Mouse (Mus musculus) kidney, adult 8-10 months (tissue): Measurements from ENCODE around the gene Bcr.
A peak's percentile ranks its signal among the peaks of the same experiment; 100 is the strongest.
"Not testable (repeated sequence)": the region's sequence is repeated elsewhere in the genome, so short reads cannot be mapped to it uniquely, and the experiment has no call there.

Source experiments
- DNase-seq, 2 experiments: peaks; one replicate each; pipeline ENCODE4 v3.0.0; 2022

Gene Bcr

DNA sequence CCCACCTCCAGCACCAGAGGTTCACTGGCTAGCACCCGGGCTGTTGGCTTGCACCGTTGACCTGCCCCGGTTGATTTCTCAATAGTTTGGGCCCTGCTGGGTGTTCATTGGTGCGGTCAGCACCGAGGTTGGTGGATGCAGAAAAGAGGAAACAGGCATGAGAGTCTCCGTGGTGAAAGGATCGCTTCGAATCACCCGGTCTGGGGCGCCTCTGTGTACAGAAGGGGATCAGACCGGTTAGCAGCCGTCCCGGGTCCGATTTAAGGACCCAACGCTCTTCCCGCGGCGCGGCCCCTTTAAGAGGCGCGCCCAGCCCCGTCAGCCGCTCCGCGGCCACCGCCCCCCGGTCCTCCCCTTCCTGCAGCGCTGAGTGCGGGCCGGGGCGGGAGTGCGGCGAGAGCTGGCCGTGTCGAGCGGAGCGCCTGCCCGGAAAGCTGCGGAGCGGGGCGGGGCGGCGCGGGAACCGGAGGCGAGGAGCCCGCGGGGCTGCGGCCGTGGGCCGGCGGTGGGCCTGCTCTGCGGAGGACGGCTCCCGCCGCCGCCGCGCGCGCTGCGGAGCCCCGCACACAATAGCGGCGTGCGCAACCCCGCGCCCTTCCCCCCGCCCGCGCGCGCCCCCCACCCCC, at the start of gene Bcr:
Gene Bcr (plus strand): TSS at position 376 of the 626 bp plus-strand sequence.
- DNase-seq, result peak; percentile 67 to 77

DNA sequence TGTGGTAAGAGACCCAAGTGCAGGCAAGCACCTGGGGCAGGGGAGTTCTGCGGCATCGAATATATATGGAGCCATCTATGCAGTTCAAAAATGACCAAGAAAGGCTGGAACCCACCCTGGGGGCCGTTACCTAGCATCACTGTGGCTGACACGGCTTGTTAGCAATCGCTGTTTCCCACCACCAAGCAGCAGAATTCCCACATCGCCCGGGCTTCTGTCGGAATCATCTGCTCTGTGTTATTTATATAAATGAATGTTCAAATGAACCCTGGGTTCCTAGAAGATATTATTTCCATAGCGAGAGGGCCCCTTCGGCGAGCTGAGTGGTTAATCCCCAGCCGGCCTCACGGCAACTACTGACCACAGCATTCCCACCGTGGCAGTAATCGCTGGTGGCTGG, 49.7 kb upstream of the Bcr start:
- no peak for DNase-seq

- DNase-seq, result no peak
These were observed 44.9 kb upstream of the Bcr start for GRCm38 (mm10) chr10:75015465-75015864.

GRCm38 (mm10) chr10:75016481-75016880, 43.9 kb upstream of the Bcr start:
- no peak for DNase-seq

DNA sequence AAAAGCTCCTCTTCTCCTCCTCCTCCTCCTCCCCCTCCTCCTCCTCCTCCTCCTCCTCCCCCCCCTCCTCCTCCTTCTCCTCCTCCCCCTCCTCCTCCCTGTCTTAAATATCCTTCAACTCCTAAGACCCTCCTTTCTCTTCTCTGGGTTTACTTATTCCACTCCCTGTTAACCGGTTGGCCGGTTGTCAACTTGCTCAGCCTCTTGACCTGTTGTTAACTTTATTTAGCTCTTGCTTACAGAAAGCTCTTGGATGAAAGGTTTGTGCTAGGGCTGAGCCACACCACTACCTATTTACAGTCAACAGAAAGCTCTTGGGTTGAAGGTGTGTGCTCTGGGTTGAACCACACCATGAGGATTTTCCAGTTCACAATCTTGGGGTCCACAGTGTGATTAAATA, 40.1 kb upstream of the Bcr start:
- DNase-seq, result no peak

DNA sequence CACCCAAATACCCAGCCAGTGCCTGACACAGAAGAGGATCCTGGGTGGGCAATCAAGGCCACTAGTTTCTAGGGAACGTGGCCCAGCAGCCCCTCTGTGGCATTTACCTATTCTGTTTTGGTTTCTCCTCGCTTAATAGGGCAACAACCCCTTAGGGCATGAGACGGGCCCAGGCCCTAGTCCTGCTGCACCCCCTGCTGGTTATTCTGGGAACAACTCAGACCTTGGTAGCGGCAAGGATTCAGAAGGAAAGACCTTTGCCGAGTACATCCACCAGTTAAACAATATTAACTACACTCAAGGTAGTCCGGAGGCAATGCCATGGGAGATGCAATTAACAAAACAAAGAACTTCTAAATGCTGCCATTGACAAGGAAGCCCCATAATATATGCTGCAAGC, 39.3 kb upstream of the Bcr start:
- DNase-seq, result peak; percentile 37 to 79

DNA sequence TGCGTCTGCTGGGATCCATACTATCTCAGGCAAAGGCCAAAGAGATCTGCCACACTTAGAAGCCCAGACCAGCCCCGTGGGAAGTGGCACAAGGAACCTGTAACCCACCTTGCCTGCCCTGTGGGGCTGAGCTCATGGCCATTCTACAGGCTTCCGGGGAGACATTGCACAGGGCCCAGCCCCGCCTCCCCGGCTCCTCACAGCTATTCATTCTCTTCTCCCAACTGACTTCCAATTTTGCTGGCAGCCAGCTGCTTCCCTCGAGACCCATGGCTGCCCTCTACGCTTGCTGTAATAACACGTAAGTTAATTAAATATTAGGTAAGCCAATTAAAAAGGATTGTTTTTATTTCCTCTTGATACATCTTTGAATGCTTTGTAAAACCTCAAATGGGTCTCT, 33.9 kb upstream of the Bcr start:
- DNase-seq, result no peak

GRCm38 (mm10) chr10:75028743-75029142, 31.6 kb upstream of the Bcr start:
- DNase-seq, result no peak

- no peak for DNase-seq
These were observed 30.7 kb upstream of the Bcr start for GRCm38 (mm10) chr10:75029677-75030076.

- no peak for DNase-seq
These were observed 30.2 kb upstream of the Bcr start for GRCm38 (mm10) chr10:75030234-75030633.

DNA sequence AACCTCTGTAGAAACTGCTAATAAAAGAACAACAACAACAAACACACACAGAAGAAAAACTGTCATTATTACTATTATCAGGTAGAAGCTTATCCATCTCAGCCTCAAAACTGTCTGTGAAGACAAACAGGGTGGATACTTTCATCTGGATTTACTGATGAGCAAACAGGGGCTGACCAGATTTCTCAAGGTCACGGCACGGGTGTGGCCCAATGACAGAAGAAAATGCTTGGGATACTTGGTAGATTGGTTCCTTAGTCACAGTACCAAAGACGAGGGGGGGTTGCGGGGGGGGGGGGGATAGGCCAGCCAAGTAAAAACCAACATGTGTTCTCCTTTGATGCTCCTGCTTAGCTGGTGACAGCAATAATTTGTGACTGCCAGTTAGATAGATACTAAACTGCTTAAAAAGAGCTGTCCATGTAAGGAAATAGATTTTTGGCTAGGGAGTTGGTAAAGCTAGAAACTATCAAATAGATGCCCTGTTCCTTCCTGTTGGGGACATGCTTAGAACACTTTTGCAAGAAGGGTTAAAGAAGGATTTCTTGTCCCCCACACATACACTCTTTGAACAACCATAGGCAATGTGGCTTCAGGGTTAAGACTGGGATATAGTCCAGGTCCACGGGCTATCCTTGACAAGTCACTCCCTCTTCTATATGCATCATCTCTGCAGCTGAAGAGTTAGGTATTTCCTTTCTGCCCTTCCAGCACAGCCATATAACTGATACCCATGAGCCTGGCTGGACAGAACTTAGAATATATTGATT, 28.9 kb upstream of the Bcr start:
- no peak for DNase-seq

DNA sequence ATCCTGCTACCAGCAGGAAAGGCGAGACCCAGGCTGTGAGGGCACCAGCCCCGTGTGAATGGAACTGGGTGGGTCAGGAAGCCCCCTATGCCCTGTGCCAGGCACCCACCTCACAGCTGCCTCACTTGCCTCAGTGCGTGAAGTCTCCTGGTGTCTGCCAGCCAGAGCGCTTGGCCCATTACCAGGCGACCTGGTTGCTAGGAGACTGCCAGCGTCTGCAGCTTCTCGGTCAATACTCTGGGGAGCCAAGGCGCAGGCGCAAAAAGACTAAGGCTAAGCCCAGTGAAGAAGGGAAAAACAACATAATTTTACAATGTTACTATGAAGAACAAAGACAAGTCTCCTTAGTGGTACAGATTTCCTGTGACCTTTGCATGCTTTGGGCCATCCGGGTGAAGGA, 28.0 kb upstream of the Bcr start, which contains the start of gene Rsph14:
Gene Rsph14 (minus strand): TSS at position 192 of the 400 bp plus-strand sequence.
- peak; percentile 89 to 93 for DNase-seq

GRCm38 (mm10) chr10:75036883-75037379, 23.5 kb upstream of the Bcr start, which contains the start of gene Rab36:
Gene Rab36 (plus strand): TSS chr10:75037058.
- peak; percentile 95 for DNase-seq

GRCm38 (mm10) chr10:75042060-75042459, 18.3 kb upstream of the Bcr start:
- DNase-seq, result not testable (repeated sequence)

- no peak for DNase-seq
These were observed 15.9 kb upstream of the Bcr start for GRCm38 (mm10) chr10:75044459-75044858.

GRCm38 (mm10) chr10:75045831-75046230, 14.6 kb upstream of the Bcr start:
- no peak for DNase-seq

DNA sequence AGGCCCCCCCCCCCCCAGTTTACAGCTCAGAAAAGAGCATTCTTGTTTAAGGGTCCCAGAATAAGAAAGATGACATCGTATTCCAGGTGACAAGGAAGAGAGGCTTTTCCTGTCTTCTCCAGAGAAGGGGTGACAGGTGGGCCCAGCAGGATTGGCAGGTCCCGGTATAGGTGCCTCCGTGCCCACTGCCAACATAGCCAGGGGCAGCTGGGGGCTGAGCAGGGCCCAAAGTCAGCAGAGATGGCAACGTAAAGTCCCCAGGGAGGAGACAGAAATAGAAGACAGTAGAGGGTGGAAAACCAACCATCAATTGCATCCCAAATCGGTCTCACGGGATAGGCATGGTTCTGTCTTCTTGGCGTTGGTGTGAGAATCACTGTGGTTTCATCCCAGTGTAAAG, 11.7 kb upstream of the Bcr start:
- DNase-seq, result no peak

GRCm38 (mm10) chr10:75051364-75052074, 8.9 kb upstream of the Bcr start:
- no peak for DNase-seq

GRCm38 (mm10) chr10:75052902-75053301, 7.5 kb upstream of the Bcr start:
- peak; percentile 73 to 81 for DNase-seq

- DNase-seq, result peak in 1 of 2 experiments; percentile 37
These were observed 6.7 kb upstream of the Bcr start for GRCm38 (mm10) chr10:75053655-75054054.

- DNase-seq, result peak in 1 of 2 experiments; percentile 14
These were observed 6.3 kb upstream of the Bcr start for GRCm38 (mm10) chr10:75054125-75054524.

DNA sequence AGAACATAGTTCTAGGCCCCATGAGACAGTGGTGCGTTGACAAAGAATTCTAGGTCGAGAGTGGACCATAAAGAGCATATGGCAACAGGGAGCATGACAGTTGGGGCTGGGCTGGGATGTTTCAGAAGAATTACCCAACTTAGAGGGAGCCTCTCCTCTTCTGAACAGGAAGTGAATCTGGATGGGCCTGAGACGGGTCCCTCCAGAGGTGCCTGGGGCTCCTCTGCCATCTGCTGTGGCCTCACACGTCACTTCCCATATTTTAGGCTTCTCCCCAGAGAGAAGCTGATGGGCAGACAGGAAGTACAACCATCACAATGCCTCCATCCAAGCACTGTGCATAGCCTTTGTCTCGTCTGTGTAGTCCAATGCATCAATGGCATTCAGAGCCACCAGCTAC, 4.7 kb upstream of the Bcr start:
- DNase-seq, result no peak

DNA sequence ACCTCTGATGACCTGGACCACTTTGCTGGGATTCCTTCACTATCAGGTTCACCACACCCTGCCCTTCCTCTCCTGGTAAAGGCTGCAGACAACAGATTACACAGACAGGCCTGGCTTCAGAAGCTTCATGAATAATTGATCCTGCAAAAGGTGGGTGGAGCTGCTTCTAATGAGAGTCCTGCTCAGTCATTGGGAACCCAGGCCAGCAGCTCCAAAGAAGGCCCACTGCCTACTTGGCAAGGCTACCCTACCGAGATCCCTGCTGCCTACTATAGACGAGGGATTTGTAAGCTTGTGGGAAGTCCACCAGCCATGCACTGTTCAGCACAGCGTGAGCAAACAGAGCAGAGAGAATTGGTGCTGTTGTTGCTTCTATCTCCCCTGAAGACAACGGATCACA, 4.1 kb upstream of the Bcr start:
- peak; percentile 42 to 56 for DNase-seq

DNA sequence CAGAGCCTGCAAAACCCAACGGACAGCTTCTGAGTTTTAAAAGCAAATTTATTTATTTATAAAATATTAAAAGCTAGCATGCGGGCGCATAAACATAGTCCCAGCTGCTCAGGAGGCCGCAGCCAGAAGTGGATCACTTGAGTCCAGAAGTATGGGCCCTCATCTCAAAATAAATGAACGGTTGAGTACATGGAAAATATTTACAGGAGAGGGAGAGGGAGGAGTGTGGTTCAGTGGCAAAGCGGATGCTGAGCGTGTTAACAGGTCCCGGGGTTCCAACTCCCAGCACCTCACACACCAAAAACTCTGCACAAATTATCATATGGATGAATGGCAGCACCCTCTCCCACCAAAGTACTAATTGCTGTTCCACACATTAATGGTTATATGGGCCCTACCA, 2.1 kb upstream of the Bcr start:
- no peak for DNase-seq
